Mouse (Mus musculus) stomach, adult 2 months (tissue): Measurements from ENCODE around the gene Tmem156. TPM values are rescaled to one million over a fixed set of nuclear protein-coding genes. Genes with fewer than 3 reads are reported as not detected.

Source experiments
- polyA plus RNA-seq: library from polyadenylated mRNA; depleted of rRNA; stranded (reverse); fragments of >200 nt; gene quantifications from 2 replicates; pipeline ENCODE4 v1.2.3, GENCODE M21; 2012; rRNA removed

Gene Tmem156
- polyA plus RNA-seq, result 0.24 and 0.27 TPM in 2 replicates

GRCm38 (mm10) chr5:65091921-65092320, at the start of gene Tmem156:
Tmem156 (minus strand) TSS chr5:65092132.

GRCm38 (mm10) chr5:65106876-65107772, 15.2 kb upstream of the Tmem156 start, which contains the start of gene Klhl5:
Klhl5 (plus strand) TSS chr5:65107539.

Other genes starting within 250 kb of the Tmem156 start
- 0.29 and 0.41 TPM in 2 replicates for gene Tlr1, start 158.6 kb downstream of the Tmem156 start, polyA plus RNA-seq
- 0.23 and 0.28 TPM in 2 replicates for gene Tlr6, start 132.0 kb downstream of the Tmem156 start, polyA plus RNA-seq
- 4.9 and 9.0 TPM in 2 replicates for gene Fam114a1, start 122.1 kb downstream of the Tmem156 start, polyA plus RNA-seq
- gene Klhl5, start 15.4 kb upstream of the Tmem156 start, polyA plus RNA-seq, result 4.2 and 4.4 TPM in 2 replicates
- gene Wdr19, start 107.6 kb upstream of the Tmem156 start, polyA plus RNA-seq, result 0.47 and 0.76 TPM in 2 replicates
- gene Rfc1, start 243.5 kb upstream of the Tmem156 start, polyA plus RNA-seq, result 1.1 and 1.9 TPM in 2 replicates